Mouse (Mus musculus) thymus, adult 2 months (tissue): ENCODE results near the gene Shisal2b. TPM values are rescaled to one million over a fixed set of nuclear protein-coding genes. Genes with fewer than 3 reads are reported as not detected.

ENCODE experiments used
- DNase-seq: peaks from one replicate; pipeline ENCODE4 v3.0.0; 2021
- H3K27ac ChIP-seq: fragments of 200-500 bp; 2 replicates; pipeline ENCODE4 v1.5.1; 2012; ENCODE audit warnings: low read length, control low read depth; ENCODE audit not compliant: control insufficient read depth, insufficient read depth
- H3K27me3 ChIP-seq: fragments of 200-500 bp; 2 replicates; pipeline ENCODE4 v1.6.1; 2012; ENCODE audit warnings: mild to moderate bottlenecking, low read length, moderate library complexity, mixed read lengths; ENCODE audit not compliant: control insufficient read depth, insufficient read depth
- H3K36me3 ChIP-seq: fragments of 200-500 bp; 2 replicates; pipeline ENCODE4 v1.6.1; 2012; ENCODE audit warnings: mild to moderate bottlenecking, low read length, moderate library complexity; ENCODE audit not compliant: control insufficient read depth, insufficient read depth
- H3K4me1 ChIP-seq: fragments of 200-500 bp; replicated peaks from 2 replicates; pipeline ENCODE4 v1.6.1; 2012; ENCODE audit warnings: low read length; ENCODE audit not compliant: control insufficient read depth, insufficient read depth
- H3K4me3 ChIP-seq: fragments of 200-500 bp; 2 replicates; pipeline ENCODE4 v1.5.1; 2012; ENCODE audit warnings: mild to moderate bottlenecking, low read length, control low read depth, moderate library complexity; ENCODE audit not compliant: control insufficient read depth, insufficient read depth
- CTCF ChIP-seq: fragments of 200-500 bp; IDR thresholded peaks from 2 replicates; pipeline ENCODE4 v1.5.1; 2012; ENCODE audit warnings: mild to moderate bottlenecking, control low read depth, low read length, moderate library complexity, borderline replicate concordance; ENCODE audit not compliant: control insufficient read depth, poor library complexity, insufficient read depth; ENCODE audit errors: extremely low read depth
- POLR2A ChIP-seq: fragments of 200-500 bp; IDR thresholded peaks from 2 replicates; pipeline ENCODE4 v1.6.1; 2012; ENCODE audit warnings: mild to moderate bottlenecking, low read length, control low read depth, moderate library complexity; ENCODE audit not compliant: control insufficient read depth, poor library complexity, insufficient read depth; ENCODE audit errors: extremely low read depth
- WGBS: fragments of 180-500 bp; shearing (Covaris S2); methylation state at CpG from one replicate; pipeline ENCODE4 v1.1.7; 2018; 5-methylcytosine and 5-hydroxymethylcytosine counted together
- polyA plus RNA-seq: library from polyadenylated mRNA; depleted of rRNA; stranded (reverse); fragments of >200 nt; gene quantifications from 2 replicates; pipeline ENCODE4 v1.2.3, GENCODE M21; 2012

Shisal2b gene
- polyA plus RNA-seq, 1 experiment = not detected

GRCm38 (mm10) chr13:104843295-104844089 is 20.2 kb downstream of the Shisal2b start:
- H3K27me3 ChIP-seq = no peaks in the 10 kb centered on the region
- TF ChIP-seq CTCF (no peak), POLR2A (no peak)
- no peak for DNase-seq
- H3K4me3 ChIP-seq = no peak overlapping the region
- peaks cover 5% of the 10 kb centered on the region; the same call in 1 of the 2 replicates for H3K36me3 ChIP-seq
- no peaks in the 10 kb centered on the region for H3K4me1 ChIP-seq
- WGBS = 92% methylated on average over 9 of the region's 13 CpGs
- H3K27ac ChIP-seq = no peak overlapping the region

DNA sequence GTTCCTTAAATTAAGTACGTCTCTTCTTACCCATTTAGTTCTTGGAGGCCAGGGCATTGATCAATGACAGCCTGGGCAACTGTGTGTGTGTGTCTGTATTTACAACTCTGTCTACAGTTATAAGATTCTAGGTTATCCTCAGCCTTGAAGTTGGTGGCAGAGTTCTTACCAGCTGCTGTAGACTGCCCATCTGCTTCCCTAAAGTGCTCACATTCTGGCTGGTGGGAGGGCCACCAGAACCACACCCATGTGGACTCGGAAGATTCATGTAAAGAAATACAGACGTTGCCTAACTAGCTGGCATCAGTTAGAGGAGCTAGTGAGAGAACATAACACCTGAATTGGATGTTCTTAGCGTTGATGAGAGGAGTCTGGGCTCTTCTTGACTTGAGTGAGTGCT is 21.8 kb downstream of the Shisal2b start:
- H3K4me3 ChIP-seq = no peak overlapping the region
- TF ChIP-seq POLR2A (no peak), CTCF (no peak)
- no peak for DNase-seq
- no peaks in the 10 kb centered on the region for H3K27me3 ChIP-seq
- H3K36me3 ChIP-seq = peaks cover 18% of the 10 kb centered on the region
- no peaks in the 10 kb centered on the region for H3K4me1 ChIP-seq
- WGBS = 73% methylated on average over 4 of the region's 4 CpGs
- H3K27ac ChIP-seq = no peak overlapping the region

DNA sequence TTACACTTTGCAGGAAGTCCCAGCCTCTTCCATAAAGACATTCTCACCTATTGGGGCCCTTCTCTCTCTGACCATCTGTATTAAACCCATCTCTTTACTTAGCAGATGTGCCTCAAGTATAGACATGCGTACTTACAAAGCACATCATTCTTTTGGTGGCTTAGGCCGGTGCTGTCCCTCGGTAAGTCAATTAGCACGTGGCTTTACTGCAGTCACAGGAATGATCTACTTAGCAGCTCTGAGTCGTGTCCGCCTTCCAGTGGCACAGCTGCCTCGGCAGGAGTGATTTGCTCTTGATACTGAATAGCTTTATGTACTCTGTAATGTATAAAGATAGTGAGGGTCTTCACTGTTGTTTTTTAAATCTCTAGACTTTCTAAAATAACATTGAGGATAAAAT is 26.1 kb downstream of the Shisal2b start:
- no peak overlapping the region for H3K27ac ChIP-seq
- peaks cover 35% of the 10 kb centered on the region for H3K36me3 ChIP-seq
- no peaks in the 10 kb centered on the region for H3K27me3 ChIP-seq
- TF ChIP-seq CTCF = no peak
- TF ChIP-seq POLR2A = no peak
- no peak overlapping the region for H3K4me3 ChIP-seq
- no peak for DNase-seq
- 93% methylated on average over 7 of the region's 7 CpGs for WGBS
- H3K4me1 ChIP-seq = no peaks in the 10 kb centered on the region

DNA sequence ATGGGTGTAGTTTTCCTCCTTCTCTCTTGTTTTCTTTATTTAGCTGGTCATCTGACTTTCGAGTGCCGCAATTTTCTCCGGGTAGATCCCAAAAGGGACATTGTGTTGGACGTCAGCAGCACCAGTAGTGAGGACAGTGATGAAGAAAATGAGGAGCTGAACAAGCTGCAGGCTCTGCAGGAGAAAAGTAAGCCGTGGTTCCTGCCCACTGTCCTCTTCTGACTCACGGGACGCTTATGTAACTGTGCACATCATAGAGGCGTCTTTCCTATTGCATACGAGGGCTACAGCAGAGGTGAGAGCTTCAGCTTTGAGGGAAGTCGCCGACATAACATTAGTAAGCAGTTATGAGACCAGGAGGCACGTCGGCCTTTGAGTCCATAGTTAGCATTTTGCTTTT is 30.9 kb downstream of the Shisal2b start:
- no peaks in the 10 kb centered on the region for H3K27me3 ChIP-seq
- H3K4me1 ChIP-seq = no peaks in the 10 kb centered on the region
- 93% methylated on average over 13 of the region's 13 CpGs for WGBS
- DNase-seq = no peak
- H3K4me3 ChIP-seq = no peak overlapping the region
- no peak for TF ChIP-seq POLR2A
- TF ChIP-seq CTCF = no peak
- H3K27ac ChIP-seq = no peak overlapping the region
- H3K36me3 ChIP-seq = peaks cover 37% of the 10 kb centered on the region

GRCm38 (mm10) chr13:104825470-104825869 is 38.2 kb downstream of the Shisal2b start:
- H3K36me3 ChIP-seq = peaks cover 15% of the 10 kb centered on the region
- no peak overlapping the region for H3K4me3 ChIP-seq
- H3K27ac ChIP-seq = no peak overlapping the region
- H3K4me1 ChIP-seq = no peaks in the 10 kb centered on the region
- H3K27me3 ChIP-seq = no peaks in the 10 kb centered on the region
- DNase-seq = no peak
- no peak for TF ChIP-seq CTCF
- no peak for TF ChIP-seq POLR2A
- WGBS = 59% methylated on average over 2 of the region's 2 CpGs

DNA sequence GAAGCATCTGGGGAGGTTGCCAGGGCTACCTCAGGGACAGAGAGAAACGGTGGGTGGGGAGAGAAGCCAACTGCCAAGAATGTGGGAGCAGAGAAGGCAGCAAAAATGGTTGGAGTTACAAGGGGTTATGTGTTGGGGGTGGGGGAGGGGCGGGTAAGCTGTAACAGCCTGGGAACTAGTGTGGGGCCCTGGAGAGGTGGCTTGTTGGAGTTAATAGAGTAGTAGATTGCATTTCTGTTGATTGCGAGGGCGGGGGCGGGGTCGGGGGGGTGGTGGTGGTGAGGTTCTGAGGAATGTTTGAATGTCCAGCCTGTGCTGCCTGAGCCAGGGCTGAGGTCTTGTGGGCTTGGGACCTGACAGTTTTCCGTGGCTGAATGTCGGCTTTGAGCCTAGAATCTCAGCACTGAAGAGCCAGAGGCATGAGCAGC is 41.3 kb downstream of the Shisal2b start:
- WGBS = 92% methylated on average over 8 of the region's 8 CpGs
- no peak for TF ChIP-seq CTCF
- no peak for TF ChIP-seq POLR2A
- Histone ChIP-seq H3K27me3 (no peaks in the 10 kb centered on the region), H3K4me3 (no peak overlapping the region), H3K36me3 (no peaks in the 10 kb centered on the region; the same call in 1 of the 2 replicates), H3K27ac (no peak overlapping the region), H3K4me1 (no peaks in the 10 kb centered on the region; the same call in 1 of the 2 replicates)
- no peak for DNase-seq

DNA sequence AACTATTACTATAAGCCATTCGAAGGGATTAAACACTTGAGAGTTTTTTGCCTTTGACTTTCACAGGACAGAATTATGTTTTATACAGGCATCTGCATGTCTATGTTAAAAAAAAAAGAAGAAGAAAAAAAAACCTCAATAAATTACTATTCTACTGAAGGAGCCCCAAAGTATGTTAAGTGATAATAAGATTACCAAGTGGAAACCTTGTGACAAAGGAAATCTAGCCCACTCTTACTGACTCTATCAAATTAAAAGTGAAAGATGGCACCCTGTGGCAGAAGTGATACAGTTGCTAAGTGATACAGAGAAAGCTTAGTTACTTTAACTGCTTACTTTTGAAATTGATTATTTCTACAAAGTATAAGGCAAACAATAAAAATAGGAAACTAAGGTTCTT is 41.8 kb downstream of the Shisal2b start:
- no peaks in the 10 kb centered on the region; the same call in 1 of the 2 replicates for H3K4me1 ChIP-seq
- no peak for DNase-seq
- WGBS = 98% methylated on average over 1 of the region's 1 CpGs
- no peak overlapping the region for H3K4me3 ChIP-seq
- H3K27ac ChIP-seq = no peak overlapping the region
- no peaks in the 10 kb centered on the region for H3K36me3 ChIP-seq
- TF ChIP-seq CTCF = no peak
- no peak for TF ChIP-seq POLR2A
- no peaks in the 10 kb centered on the region for H3K27me3 ChIP-seq
